Mouse (Mus musculus) right cerebral cortex, postnatal 10 days (tissue): Measurements from ENCODE around the gene Chmp4b.
A peak's percentile ranks its signal among the peaks of the same experiment; 100 is the strongest.

Experiments used
- DNase-seq, 2 experiments: peaks; one replicate each; pipeline ENCODE4 v3.0.0; 2021; ENCODE audit warnings: low spot score in 2 of 2

Gene Chmp4b

DNA sequence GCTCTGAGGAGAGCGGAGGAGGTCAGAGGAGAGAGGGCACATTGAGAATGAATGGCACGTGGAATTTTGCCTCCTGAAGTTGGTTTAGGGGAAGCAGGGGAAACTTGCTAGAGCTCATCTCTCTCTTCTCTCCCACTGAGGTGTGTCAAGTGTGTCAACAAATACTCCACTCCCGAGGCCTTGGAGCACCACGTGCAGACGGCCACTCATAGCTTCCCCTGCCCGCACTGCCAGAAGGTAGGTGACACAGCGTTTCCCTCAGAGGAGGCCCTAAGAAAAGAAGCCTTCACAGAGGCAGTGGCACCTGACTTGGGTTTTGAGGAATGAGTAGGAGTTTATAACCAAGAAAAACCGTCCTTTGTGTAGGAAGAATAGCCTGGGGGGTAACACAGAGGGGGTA is 10.3 kb upstream of the Chmp4b start:
- no peak for DNase-seq

DNA sequence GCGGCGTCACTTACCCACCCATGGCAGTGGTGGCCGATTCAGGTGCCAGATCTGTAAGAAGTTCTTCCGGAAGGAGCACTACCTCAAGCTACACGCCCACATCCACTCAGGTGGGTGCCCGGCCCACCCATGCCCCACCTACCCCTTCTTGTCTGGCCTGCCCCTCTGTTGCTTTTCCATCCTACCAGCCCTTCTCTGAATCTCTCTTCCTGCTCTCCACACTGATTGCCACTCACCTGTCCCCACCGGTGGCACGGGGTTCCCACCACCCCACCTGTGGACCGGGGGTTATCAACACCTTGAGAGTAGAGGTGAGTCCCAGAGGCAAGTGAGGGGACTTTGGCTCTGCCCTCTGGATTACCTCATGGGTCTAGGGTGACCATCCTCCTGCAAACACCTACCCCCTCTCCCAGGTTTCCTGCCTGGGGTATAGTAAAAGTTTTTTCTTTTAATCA is 9.5 kb upstream of the Chmp4b start:
- no peak for DNase-seq

DNA sequence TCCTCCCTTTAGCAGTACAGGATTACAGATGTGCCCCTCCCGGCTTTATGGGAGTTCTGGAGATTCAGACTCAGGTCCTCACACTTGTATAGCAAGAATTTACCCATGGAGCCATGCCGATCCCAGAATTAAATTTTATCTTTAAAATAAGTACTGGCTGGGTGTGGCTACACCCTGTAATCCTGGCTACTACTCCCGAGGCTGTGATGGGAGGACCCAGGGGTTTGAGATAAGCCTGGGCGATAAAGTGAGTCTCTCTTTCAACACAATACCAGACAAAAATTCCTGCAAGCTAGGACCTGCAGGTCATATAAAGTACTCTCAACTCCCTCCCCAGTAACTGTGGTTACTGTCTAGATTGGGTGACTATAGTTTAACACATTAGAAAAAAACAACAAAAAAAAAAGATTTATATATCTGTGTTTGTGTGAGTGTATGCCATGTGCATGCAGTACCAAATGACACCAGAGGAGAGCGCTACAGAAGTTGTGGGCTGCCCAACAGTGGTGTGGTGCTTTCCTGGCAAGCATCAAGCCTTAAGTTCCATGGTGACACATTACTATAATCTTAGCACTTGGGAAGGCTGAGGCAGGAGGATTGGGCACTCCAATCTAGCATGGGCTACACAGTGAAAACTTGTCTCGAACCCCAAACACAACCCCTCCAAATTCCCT is 8.7 kb upstream of the Chmp4b start:
- no peak for DNase-seq

DNA sequence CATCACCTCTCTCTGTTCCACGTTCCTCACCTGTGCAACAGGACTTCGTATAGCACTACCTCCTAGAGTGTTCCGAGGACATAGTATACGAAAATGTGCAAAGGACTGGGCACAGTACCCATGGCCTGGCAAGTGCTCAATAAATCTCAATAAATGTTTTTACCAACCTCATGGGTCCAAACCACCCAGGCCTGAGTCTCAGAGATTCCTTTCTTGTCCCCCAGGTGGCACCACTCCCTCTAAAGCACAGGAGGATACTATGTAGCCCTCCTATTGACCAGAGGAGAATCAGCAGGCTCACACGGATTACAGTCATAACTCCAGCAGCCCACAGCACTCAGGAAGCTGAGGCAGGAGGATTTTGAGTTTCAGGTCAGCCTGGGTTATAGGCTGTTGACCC is 4.9 kb upstream of the Chmp4b start:
- peak; percentile 46 to 51 for DNase-seq

DNA sequence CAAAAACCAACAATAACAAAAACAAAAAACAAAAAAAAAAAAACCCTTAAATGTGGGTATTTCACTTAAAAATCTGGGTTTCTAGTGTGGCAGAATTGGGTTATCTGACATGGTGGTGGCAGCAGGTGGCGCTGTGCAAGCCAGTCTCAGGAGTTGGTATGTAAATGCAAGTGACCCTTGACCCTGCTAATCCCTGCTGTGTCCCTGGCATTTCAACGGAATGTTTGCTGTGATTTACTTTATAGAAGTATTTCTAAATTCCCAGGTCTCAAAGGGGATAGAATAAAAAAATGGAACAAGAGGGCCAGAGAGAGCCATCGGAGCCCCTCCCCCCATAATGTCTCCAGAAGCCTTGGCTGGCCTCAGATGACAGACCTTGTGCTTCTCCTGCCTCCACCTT is 3.4 kb upstream of the Chmp4b start:
- no peak for DNase-seq

- DNase-seq, result no peak
These were observed 1.1 kb upstream of the Chmp4b start for GRCm38 (mm10) chr2:154650404-154650803.

DNA sequence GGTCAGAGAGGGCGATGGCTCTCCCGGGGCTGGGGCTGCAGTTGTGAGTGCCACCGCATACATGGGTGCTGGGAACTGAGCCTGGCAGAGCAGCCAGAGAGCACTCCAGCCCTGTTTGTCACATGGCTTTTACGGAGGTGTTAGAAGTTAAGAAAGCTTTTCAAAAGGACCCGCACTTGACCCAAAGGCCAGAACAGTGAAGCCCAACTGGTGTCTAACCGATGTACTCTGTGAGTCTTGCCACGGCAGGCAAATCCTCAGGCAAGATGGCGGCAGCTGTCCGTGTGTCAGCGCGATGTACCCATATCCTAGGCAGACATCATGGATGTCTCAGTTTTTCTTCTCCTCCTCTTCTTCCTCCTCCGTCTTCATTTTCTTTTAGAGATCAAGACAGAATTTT is 3.5 kb downstream of the Chmp4b start:
- no peak for DNase-seq

DNA sequence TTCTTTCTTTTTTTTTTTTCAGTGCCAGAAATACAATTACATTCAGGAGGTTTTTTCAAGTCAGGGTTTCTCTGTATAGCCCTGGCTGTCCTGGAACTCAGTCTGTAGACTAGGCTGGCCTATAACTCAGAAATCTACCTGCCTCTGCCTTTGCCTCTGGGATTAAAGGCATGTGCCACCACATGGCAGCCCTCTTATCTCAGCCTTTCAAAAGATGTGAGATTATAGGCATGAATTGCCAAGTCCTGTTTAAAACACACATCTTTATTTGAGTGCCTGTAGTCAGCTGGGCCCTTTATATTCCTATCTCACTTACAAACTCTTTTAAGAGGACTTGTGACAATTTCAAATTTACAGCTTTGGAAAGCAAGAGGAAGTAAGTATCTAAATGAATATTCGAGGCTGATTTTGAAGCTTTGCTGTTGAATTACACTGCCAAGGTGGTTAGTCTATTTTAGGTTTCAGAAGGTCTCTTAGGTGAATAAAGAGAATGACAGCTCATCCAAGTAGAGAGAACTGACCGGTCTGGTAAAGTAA is 4.4 kb downstream of the Chmp4b start:
- DNase-seq, result no peak

DNA sequence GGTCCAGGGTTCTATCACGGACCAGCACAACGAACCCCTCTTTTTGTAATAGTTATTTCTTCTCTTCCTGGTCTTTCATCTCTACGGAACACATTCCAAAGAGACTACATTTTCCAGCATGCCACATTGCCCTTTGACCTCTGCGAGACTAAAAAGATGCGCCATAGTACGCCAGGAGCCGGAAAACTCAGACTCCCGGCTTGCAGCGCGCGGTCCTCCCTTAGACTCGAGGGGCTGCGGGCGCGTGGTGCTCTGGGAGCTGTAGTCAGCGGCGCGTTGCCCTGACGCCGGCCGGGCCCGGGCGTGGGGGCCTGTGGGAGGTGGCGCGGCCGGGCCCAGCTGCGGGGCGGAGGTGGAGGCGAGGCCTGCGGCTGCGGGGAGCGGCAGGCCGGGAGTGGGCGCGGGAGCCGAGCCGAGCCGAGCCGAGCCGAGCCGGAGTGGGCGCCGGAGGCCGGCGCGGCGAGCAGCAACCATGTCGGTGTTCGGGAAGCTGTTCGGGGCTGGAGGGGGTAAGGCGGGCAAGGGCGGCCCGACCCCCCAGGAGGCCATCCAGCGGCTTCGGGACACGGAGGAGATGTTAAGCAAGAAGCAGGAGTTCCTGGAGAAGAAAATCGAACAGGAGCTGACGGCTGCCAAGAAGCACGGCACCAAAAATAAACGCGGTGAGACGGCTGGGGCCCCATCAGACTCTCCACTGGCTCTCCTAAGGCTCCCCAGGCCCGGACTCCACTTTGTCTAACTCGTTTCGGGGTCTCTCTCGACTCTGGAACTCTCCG is 5.4 kb downstream of the Chmp4b start:
- DNase-seq, result peak; percentile 99

DNA sequence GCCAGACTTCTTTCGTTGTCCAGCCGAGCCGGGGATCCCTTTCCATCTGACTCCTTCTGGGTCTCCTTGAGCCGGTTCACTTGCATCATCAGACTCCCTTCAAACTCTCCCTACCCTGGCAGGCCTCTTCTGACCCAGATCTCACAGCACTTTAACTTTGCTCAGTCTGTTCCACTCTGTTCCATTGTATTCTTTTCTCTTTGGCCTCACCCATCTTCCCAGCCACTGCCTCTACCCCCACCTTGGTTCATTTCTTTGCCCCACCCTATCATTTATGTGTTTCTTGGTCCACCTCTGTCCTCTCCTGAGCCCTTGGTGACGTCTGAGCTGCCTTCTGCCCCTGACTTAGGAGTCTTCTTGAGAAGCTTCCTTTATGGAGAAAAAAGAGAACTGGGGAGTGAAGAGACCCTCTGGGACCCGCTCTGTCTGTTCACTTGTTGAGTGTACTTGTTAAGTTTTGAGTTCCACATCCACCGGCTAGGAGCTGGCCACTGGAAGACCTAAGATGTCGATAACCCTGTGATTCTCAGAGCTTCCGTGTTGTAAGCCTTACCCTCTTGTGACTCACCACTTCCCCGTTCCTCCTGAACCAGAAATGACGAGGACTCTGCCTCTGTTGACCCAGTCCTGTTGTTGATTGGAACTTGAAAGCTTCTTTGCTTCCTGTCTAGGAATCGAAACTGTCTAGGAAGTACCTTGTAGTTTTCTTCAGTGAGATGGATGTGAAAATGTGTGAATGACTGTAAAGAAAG is 6.2 kb downstream of the Chmp4b start:
- DNase-seq, result no peak

- no peak for DNase-seq
These were observed 7.6 kb downstream of the Chmp4b start for GRCm38 (mm10) chr2:154659070-154659469.

- no peak for DNase-seq
These were observed 8.1 kb downstream of the Chmp4b start for GRCm38 (mm10) chr2:154659531-154660074.

DNA sequence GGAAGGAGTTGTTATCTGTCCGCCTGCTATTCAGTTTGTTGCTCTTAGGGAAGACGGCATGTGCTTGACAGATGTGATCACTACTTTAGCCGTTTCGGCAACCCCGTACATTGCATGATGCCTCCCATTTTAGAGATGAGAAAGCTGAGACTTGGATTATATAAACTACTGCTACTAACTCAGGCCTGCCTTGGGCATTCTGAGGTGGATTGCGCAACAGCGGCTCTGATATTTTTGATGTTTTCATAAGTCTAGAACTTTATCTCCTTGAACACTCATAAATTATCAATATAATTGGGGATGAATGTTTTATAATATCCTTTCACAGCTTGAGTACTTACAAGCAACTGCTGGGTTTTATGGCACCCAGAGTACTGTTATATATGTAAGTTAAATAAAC is 17.2 kb downstream of the Chmp4b start:
- no peak for DNase-seq

- no peak for DNase-seq
These were observed 18.6 kb downstream of the Chmp4b start for GRCm38 (mm10) chr2:154670106-154670505.

GRCm38 (mm10) chr2:154670741-154671140 is 19.2 kb downstream of the Chmp4b start:
- DNase-seq, result no peak

DNA sequence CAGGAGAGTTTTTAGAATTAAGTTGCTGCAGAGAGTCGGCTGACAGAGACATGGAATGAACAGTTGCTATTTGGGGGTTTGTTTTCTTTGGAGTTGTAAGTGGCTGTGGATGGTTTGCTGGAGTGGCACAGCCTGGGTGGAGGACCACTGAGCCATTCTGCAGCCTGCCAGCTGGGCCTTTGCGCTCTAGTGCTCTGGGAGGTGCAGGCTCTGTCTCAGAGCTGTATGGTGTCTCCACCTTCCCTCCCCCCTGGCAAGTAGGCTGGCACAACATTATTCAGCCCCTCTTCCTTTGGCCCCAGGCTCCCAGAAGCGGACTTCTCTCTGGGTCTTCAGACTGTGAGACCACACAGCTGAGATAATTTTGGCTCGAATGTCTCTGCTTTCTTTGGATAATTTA is 22.5 kb downstream of the Chmp4b start:
- DNase-seq, result no peak

GRCm38 (mm10) chr2:154676653-154677609 is 25.4 kb downstream of the Chmp4b start:
- peak; percentile 54 to 68 for DNase-seq

DNA sequence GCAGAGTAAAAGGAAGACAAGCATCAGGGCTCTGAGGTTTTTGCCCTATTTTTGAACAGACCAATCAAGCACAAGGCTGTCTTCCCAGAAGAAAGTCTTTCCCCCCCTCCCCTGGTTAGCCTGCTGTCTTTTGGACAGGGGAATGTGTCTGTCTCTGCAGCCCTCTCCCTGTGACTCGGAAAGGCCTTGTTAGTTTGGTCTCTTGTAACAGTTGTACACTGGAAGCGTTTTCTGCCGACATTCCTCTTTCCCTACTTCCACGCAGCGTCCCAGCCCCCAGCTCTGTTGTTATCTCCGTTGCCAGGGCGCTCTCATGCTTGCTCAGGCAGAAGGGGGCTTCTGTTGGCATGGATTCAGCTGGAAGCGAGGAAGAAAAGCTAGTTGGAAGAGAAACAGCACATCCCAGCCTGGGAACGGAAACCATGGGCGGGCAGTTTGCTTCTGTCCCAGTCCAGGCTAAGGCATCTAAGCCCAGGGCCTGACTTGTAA is 26.2 kb downstream of the Chmp4b start:
- peak; percentile 93 to 95 for DNase-seq

- DNase-seq, result no peak
These were observed 27.5 kb downstream of the Chmp4b start for GRCm38 (mm10) chr2:154678995-154679394.

DNA sequence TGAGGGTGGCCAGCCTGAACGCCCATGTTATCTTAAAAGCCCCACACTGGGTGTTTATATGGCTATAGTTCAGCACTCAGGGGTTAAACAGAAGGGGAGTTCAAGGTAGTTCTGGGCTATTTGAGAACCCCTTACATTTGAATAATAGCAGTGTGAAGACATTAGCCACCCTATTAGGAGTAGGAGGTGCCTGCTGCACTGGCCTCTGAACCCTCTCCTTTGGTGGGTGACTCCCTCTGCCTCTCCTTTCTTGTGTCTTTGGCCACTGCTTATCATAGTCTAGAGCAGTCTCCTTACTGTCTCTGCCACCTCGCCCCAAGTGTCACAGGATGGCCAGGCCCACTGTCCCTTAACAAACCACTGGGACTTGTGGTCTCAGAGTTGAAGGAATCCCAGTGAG is 28.8 kb downstream of the Chmp4b start:
- DNase-seq, result no peak

DNA sequence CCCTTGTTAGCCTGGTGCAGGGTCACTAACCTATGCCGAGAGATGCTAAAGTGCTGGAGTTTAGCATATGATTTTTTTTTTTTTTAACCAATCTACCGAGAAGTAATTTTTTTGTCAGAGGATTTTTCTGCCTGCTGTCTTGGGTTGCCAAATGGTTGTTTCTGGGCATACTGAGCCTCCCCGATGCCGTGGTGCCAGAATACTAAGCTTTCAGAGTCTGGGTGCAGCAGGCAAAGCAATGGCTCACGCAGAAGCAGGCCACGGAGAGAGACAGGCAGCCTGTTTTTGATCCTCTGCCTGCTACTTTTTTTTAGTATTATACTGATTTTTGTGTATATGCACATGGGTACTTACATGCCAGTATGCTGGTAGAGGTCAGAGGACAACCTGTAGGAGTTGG is 29.4 kb downstream of the Chmp4b start:
- no peak for DNase-seq
